Mouse (Mus musculus) heart, embryonic 13.5 days (tissue): ENCODE data around the gene Coro1b. TPM values are rescaled to one million over a fixed set of nuclear protein-coding genes. Genes with fewer than 3 reads are reported as not detected.
A peak's percentile ranks its signal among the peaks of the same experiment; 100 is the strongest.

Source experiments
- ATAC-seq: fragments of 200-750 bp; cut with Nextera tagmentation; 2 replicates; pipeline ENCODE4 v1.8.0; 2017; ENCODE audit warnings: moderate TSS enrichment; ENCODE audit not compliant: insufficient number of reproducible peaks, low FRiP score, low TSS enrichment; ENCODE audit errors: extremely low read depth
- H3K27ac ChIP-seq: fragments of 300-500 bp; sonication (generic); replicated peaks from 2 replicates; pipeline ENCODE4 v1.5.1; 2015; ENCODE audit warnings: moderate library complexity, mild to moderate bottlenecking, inconsistent platforms
- H3K27me3 ChIP-seq: fragments of 300-500 bp; sonication (generic); replicated peaks from 2 replicates; pipeline ENCODE4 v1.6.1; 2015; ENCODE audit warnings: mild to moderate bottlenecking, inconsistent platforms
- H3K36me3 ChIP-seq: fragments of 300-500 bp; sonication (generic); 2 replicates; pipeline ENCODE4 v1.6.1; 2015; ENCODE audit warnings: mild to moderate bottlenecking, inconsistent platforms
- H3K4me1 ChIP-seq: fragments of 300-500 bp; sonication (generic); 2 replicates; pipeline ENCODE4 v1.6.1; 2015; ENCODE audit warnings: inconsistent platforms
- H3K4me2 ChIP-seq: fragments of 300-500 bp; sonication (generic); 2 replicates; pipeline ENCODE4 v1.6.1; 2015; ENCODE audit warnings: inconsistent platforms, mild to moderate bottlenecking, moderate library complexity
- H3K4me3 ChIP-seq: fragments of 300-500 bp; sonication (generic); 2 replicates; pipeline ENCODE4 v1.5.1; 2015; ENCODE audit warnings: moderate library complexity, mild to moderate bottlenecking, inconsistent platforms
- H3K9ac ChIP-seq: fragments of 300-500 bp; sonication (generic); 2 replicates; pipeline ENCODE4 v1.6.1; 2015; ENCODE audit warnings: inconsistent platforms, mild to moderate bottlenecking, moderate library complexity
- H3K9me3 ChIP-seq: fragments of 300-500 bp; sonication (generic); 2 replicates; pipeline ENCODE4 v1.6.1; 2016; ENCODE audit warnings: inconsistent platforms
- WGBS: fragments of 180-500 bp; shearing (Covaris S2); methylation state at CpG from one replicate; pipeline ENCODE4 v1.1.7; 2015; ENCODE audit warnings: mixed read lengths; 5-methylcytosine and 5-hydroxymethylcytosine counted together
- polyA plus RNA-seq: library from polyadenylated mRNA; unstranded; fragments of >200 nt; fragmentation: Nextera tagmentation; extraction: Ambion mirVana; gene quantifications from 2 replicates; pipeline ENCODE4 v1.2.1, GENCODE M21; 2015

Gene Coro1b
- 107 and 122 TPM in 2 replicates for polyA plus RNA-seq

GRCm38 (mm10) chr19:4148491-4148806 is at the start of gene Coro1b:
Gene Coro1b, plus strand, starts transcription at chr19:4148619.
- WGBS, result 0% methylated on average over 30 of the region's 33 CpGs
- peaks cover 41% of the 10 kb centered on the region for H3K4me1 ChIP-seq
- peaks cover 5% of the 10 kb centered on the region; the same call in 1 of the 2 replicates for H3K9me3 ChIP-seq
- H3K27me3 ChIP-seq, result no peaks in the 10 kb centered on the region
- H3K27ac ChIP-seq, result peak within 1 kb of the TSS; percentile 76
- H3K4me3 ChIP-seq, result peak within 1 kb of the TSS; percentile 84
- H3K4me2 ChIP-seq, result peak within 1 kb of the TSS; percentile 88
- H3K9ac ChIP-seq, result peak within 1 kb of the TSS; percentile 91
- peak; percentile 91 for ATAC-seq
- peaks cover 36% of the 10 kb centered on the region for H3K36me3 ChIP-seq

- H3K9ac ChIP-seq, result peak overlapping the region; percentile 83
- WGBS, result 4% methylated on average over 9 of the region's 9 CpGs
- peaks cover 49% of the 10 kb centered on the region for H3K4me1 ChIP-seq
Measured at GRCm38 (mm10) chr19:4099056-4099455, 49.4 kb upstream of the Coro1b start.

GRCm38 (mm10) chr19:4099837-4100717 is 48.3 kb upstream of the Coro1b start, which contains the start of gene Pitpnm1:
Gene Pitpnm1, plus strand, starts transcription at chr19:4099998.
- under 1% methylated on average over 53 of the region's 53 CpGs for WGBS
- peak; percentile 27; the same call in 1 of the 2 replicates for ATAC-seq

More at GRCm38 (mm10) chr19:4099056-4099455, 49.4 kb upstream of the Coro1b start:
- peaks cover 38% of the 10 kb centered on the region for H3K27me3 ChIP-seq
- H3K4me3 ChIP-seq, result peak overlapping the region; percentile 64
- H3K4me2 ChIP-seq, result peak overlapping the region; percentile 89
- H3K27ac ChIP-seq, result peak overlapping the region; percentile 43; the same call in 1 of the 2 replicates
- no peak for ATAC-seq
- H3K9me3 ChIP-seq, result no peaks in the 10 kb centered on the region
- H3K36me3 ChIP-seq, result peaks cover 10% of the 10 kb centered on the region; the same call in 1 of the 2 replicates

GRCm38 (mm10) chr19:4100718-4101261 is 47.6 kb upstream of the Coro1b start:
- H3K4me3 ChIP-seq, result peak overlapping the region; percentile 64
- H3K27ac ChIP-seq, result no peak overlapping the region
- H3K9me3 ChIP-seq, result no peaks in the 10 kb centered on the region
- ATAC-seq, result no peak
- 1% methylated on average over 52 of the region's 52 CpGs for WGBS
- peak overlapping the region; percentile 89 for H3K4me2 ChIP-seq
- H3K9ac ChIP-seq, result peak overlapping the region; percentile 83
- H3K36me3 ChIP-seq, result peaks cover 24% of the 10 kb centered on the region
- peaks cover 49% of the 10 kb centered on the region for H3K4me1 ChIP-seq
- H3K27me3 ChIP-seq, result peaks cover 38% of the 10 kb centered on the region

More at GRCm38 (mm10) chr19:4099837-4100717, 48.3 kb upstream of the Coro1b start, which contains the start of gene Pitpnm1:
- Histone ChIP-seq H3K36me3 (peaks cover 17% of the 10 kb centered on the region; the same call in 1 of the 2 replicates), H3K4me1 (peaks cover 49% of the 10 kb centered on the region), H3K27me3 (peaks cover 38% of the 10 kb centered on the region), H3K9me3 (no peaks in the 10 kb centered on the region), H3K4me3 (peak within 1 kb of the TSS; percentile 64), H3K4me2 (peak within 1 kb of the TSS; percentile 89), H3K27ac (peak within 1 kb of the TSS; percentile 43), H3K9ac (peak within 1 kb of the TSS; percentile 83)

GRCm38 (mm10) chr19:4101466-4101865 is 47.0 kb upstream of the Coro1b start:
- no peak for ATAC-seq
- peak overlapping the region; percentile 83; the same call in 1 of the 2 replicates for H3K9ac ChIP-seq
- H3K27ac ChIP-seq, result no peak overlapping the region
- no peaks in the 10 kb centered on the region for H3K9me3 ChIP-seq
- peak overlapping the region; percentile 64; the same call in 1 of the 2 replicates for H3K4me3 ChIP-seq
- peaks cover 38% of the 10 kb centered on the region for H3K27me3 ChIP-seq
- H3K36me3 ChIP-seq, result peaks cover 31% of the 10 kb centered on the region
- peak overlapping the region; percentile 89 for H3K4me2 ChIP-seq
- H3K4me1 ChIP-seq, result peaks cover 43% of the 10 kb centered on the region
- WGBS, result 67% methylated on average over 6 of the region's 6 CpGs

GRCm38 (mm10) chr19:4102049-4102448 is 46.4 kb upstream of the Coro1b start:
- Histone ChIP-seq H3K4me1 (peaks cover 40% of the 10 kb centered on the region), H3K4me3 (no peak overlapping the region), H3K27me3 (peaks cover 38% of the 10 kb centered on the region)

GRCm38 (mm10) chr19:4102626-4103025 is 45.8 kb upstream of the Coro1b start:
- no peak overlapping the region for H3K27ac ChIP-seq
- no peak overlapping the region for H3K4me2 ChIP-seq
- no peaks in the 10 kb centered on the region for H3K9me3 ChIP-seq
- WGBS, result 90% methylated on average over 12 of the region's 12 CpGs
- no peak overlapping the region for H3K9ac ChIP-seq
- peaks cover 37% of the 10 kb centered on the region for H3K4me1 ChIP-seq
- no peak overlapping the region for H3K4me3 ChIP-seq
- peaks cover 40% of the 10 kb centered on the region for H3K36me3 ChIP-seq
- ATAC-seq, result no peak
- peaks cover 38% of the 10 kb centered on the region for H3K27me3 ChIP-seq

More at GRCm38 (mm10) chr19:4102049-4102448, 46.4 kb upstream of the Coro1b start:
- 80% methylated on average over 2 of the region's 2 CpGs for WGBS
- no peak overlapping the region for H3K4me2 ChIP-seq
- no peak for ATAC-seq
- no peak overlapping the region for H3K27ac ChIP-seq
- H3K9ac ChIP-seq, result no peak overlapping the region
- H3K36me3 ChIP-seq, result peaks cover 37% of the 10 kb centered on the region
- H3K9me3 ChIP-seq, result no peaks in the 10 kb centered on the region

GRCm38 (mm10) chr19:4103294-4103693 is 45.1 kb upstream of the Coro1b start:
- WGBS, result 91% methylated on average over 18 of the region's 18 CpGs
- H3K36me3 ChIP-seq, result peaks cover 44% of the 10 kb centered on the region
- peaks cover 30% of the 10 kb centered on the region for H3K4me1 ChIP-seq
- no peak overlapping the region for H3K4me2 ChIP-seq
- H3K27ac ChIP-seq, result no peak overlapping the region
- no peak overlapping the region for H3K4me3 ChIP-seq
- H3K9ac ChIP-seq, result no peak overlapping the region
- no peak for ATAC-seq
- peaks cover 38% of the 10 kb centered on the region for H3K27me3 ChIP-seq
- H3K9me3 ChIP-seq, result no peaks in the 10 kb centered on the region

GRCm38 (mm10) chr19:4103792-4104191 is 44.6 kb upstream of the Coro1b start:
- Histone ChIP-seq H3K36me3 (peaks cover 44% of the 10 kb centered on the region), H3K27me3 (peaks cover 38% of the 10 kb centered on the region), H3K27ac (no peak overlapping the region), H3K4me3 (no peak overlapping the region), H3K4me2 (no peak overlapping the region), H3K4me1 (peaks cover 25% of the 10 kb centered on the region), H3K9ac (no peak overlapping the region), H3K9me3 (no peaks in the 10 kb centered on the region)
- 41% methylated on average over 3 of the region's 3 CpGs for WGBS
- no peak for ATAC-seq

- H3K9ac ChIP-seq, result no peak overlapping the region
- H3K4me2 ChIP-seq, result no peak overlapping the region
- H3K4me1 ChIP-seq, result peaks cover 17% of the 10 kb centered on the region
- H3K27ac ChIP-seq, result no peak overlapping the region
- H3K4me3 ChIP-seq, result no peak overlapping the region
- no peaks in the 10 kb centered on the region for H3K9me3 ChIP-seq
- peaks cover 38% of the 10 kb centered on the region for H3K27me3 ChIP-seq
- H3K36me3 ChIP-seq, result peaks cover 47% of the 10 kb centered on the region
- ATAC-seq, result no peak
- 78% methylated on average over 16 of the region's 16 CpGs for WGBS
Measured at GRCm38 (mm10) chr19:4104675-4105194, 43.7 kb upstream of the Coro1b start.

- no peak for ATAC-seq
- H3K36me3 ChIP-seq, result peaks cover 57% of the 10 kb centered on the region
- H3K9me3 ChIP-seq, result no peaks in the 10 kb centered on the region
- H3K4me1 ChIP-seq, result no peaks in the 10 kb centered on the region
- H3K4me2 ChIP-seq, result no peak overlapping the region
- H3K4me3 ChIP-seq, result no peak overlapping the region
- 82% methylated on average over 14 of the region's 14 CpGs for WGBS
- no peak overlapping the region for H3K27ac ChIP-seq
- H3K9ac ChIP-seq, result no peak overlapping the region
- peaks cover 22% of the 10 kb centered on the region for H3K27me3 ChIP-seq
Measured at GRCm38 (mm10) chr19:4106654-4107053, 41.8 kb upstream of the Coro1b start.
